Mouse (Mus musculus) spleen, postnatal 0 days (tissue): Measurements from ENCODE around the gene Ceacam13. TPM values are rescaled to one million over a fixed set of nuclear protein-coding genes. Genes with fewer than 3 reads are reported as not detected.

Experiments used
- polyA plus RNA-seq: library from polyadenylated mRNA; unstranded; fragments of >200 nt; fragmentation: Nextera tagmentation; extraction: Ambion mirVana; gene quantifications from 2 replicates; pipeline ENCODE4 v1.2.1, GENCODE M21; 2015

Gene Ceacam13
- polyA plus RNA-seq = not detected in 2 replicates

GRCm38 (mm10) chr7:18009589-18009988 lies at the start of gene Ceacam13:
Gene Ceacam13, plus strand, starts transcription at chr7:18009889.

GRCm38 (mm10) chr7:17971824-17972223 lies 37.9 kb upstream of the Ceacam13 start, which contains the start of gene Ceacam11:
Gene Ceacam11, plus strand, starts transcription at chr7:17972124.

GRCm38 (mm10) chr7:18065629-18066028 lies 55.9 kb downstream of the Ceacam13 start, which contains the start of gene Ceacam12:
Gene Ceacam12, plus strand, starts transcription at chr7:18065929.

Other genes starting within 250 kb of the Ceacam13 start
- gene Ceacam14, start 197.3 kb upstream of the Ceacam13 start, polyA plus RNA-seq = not detected in 2 replicates
- gene Gm5155, start 138.1 kb upstream of the Ceacam13 start, polyA plus RNA-seq = not detected in 2 replicates
- gene Ceacam11, start 37.8 kb upstream of the Ceacam13 start, polyA plus RNA-seq = not detected in 2 replicates
- gene Ceacam12, start 56.0 kb downstream of the Ceacam13 start, polyA plus RNA-seq = not detected in 2 replicates
- not detected in 2 replicates for gene Igfl3, start 166.6 kb downstream of the Ceacam13 start, polyA plus RNA-seq
- gene Mill1, start 235.5 kb downstream of the Ceacam13 start, polyA plus RNA-seq = not detected in 2 replicates